Mouse (Mus musculus) activated CD4-positive, CD25-positive, alpha-beta regulatory T cell, adult 4 months (primary cell): Measurements from ENCODE around the gene Rbm28. TPM values are rescaled to one million over a fixed set of nuclear protein-coding genes. Genes with fewer than 3 reads are reported as not detected.

Experiments used
- ATAC-seq: one replicate; pipeline ENCODE4 v1.8.0; 2017
- polyA plus RNA-seq, 2 experiments: library from polyadenylated mRNA; unstranded; fragments of 100-300 nt; shearing (Covaris generic); gene quantifications; one replicate each; pipeline ENCODE4 v1.2.1; 2017

Rbm28 gene
- 10 to 100 TPM; 44.7 to 54.4 TPM for polyA plus RNA-seq

DNA sequence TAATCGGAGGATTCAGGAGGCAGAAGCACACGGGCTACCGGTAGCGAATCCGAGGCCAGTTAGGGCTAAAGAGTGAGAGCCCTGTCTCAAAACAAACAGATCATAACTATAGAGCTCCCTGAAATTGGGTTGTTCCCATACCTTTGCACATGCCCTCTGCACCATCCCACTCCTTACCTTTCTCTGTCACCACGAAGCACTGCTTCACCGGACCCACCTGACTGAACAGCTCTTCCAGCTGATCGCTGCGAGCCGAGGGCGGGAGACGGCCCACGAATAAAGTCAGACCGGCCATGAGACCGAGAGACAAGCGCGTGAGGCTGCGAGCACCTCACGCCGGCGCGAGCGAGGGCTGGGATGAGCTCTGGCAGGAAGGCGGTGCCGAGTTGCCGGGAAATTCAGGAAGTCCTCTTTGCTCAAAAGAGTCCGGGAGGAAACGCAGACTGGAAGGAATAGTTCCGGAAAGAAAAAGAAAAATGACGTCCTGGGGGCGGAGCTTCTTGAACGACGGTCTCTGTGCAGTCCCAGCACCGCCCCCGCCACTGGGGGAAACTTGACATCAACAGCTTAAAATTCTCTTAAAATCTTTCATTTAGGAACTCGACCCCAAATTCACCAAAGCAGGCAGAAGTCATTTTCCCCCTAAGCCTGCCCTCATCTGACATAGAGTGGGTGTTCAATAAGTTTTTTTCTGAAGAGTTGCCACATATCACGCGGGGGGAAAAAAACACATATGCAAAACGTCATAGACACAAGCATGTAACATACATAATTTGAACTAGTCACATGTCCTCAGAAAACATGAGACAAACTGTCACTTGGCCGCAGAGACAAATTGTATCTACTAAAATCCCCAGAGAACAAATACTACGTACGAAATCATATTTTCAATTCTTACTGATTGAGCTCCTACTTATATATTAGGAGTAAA lies at the start of gene Rbm28:
Gene Rbm28 (minus strand): TSS at position 693 of the 931 bp plus-strand sequence.
- peak; percentile 78 for ATAC-seq

DNA sequence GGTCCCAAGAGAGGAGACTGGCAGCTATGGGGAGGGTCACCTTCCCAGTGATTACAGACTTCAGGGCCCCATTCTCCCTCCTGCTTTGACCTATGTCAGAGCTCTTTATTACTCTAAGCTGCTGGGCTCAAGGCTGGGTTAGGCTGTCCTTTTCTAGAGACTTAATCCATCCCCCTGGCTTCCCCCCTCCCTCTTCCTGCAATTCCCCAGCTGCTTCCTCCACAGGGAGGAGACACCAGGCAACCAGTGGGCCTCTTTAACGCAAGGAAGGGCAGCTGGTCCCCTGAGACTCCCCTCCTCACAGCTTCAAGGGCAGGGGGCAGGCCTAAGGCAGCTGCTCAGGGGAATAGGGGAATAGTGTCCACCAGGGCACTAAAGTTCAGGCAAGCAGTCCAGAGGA lies 49.4 kb upstream of the Rbm28 start:
- ATAC-seq = no peak

DNA sequence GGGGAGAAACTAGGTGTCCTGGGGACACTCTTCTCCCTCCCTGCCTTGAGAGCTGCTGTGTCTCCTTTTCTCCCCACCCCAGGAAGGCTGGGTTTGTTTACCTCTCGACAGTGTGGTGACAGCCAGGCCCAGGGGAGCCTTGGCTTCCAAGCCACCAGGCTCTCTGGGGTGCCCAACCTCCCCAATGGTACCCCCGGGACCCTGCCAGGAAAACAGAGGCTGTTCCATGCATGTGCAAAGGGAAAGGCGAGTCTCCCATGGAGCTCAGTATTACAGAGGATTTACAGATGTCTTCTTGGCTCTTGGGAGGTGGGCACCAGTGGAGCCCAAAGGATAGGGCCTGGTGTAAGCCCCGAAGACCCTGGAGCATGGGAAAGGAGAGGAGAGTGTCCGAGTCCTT lies 48.6 kb upstream of the Rbm28 start:
- no peak for ATAC-seq

DNA sequence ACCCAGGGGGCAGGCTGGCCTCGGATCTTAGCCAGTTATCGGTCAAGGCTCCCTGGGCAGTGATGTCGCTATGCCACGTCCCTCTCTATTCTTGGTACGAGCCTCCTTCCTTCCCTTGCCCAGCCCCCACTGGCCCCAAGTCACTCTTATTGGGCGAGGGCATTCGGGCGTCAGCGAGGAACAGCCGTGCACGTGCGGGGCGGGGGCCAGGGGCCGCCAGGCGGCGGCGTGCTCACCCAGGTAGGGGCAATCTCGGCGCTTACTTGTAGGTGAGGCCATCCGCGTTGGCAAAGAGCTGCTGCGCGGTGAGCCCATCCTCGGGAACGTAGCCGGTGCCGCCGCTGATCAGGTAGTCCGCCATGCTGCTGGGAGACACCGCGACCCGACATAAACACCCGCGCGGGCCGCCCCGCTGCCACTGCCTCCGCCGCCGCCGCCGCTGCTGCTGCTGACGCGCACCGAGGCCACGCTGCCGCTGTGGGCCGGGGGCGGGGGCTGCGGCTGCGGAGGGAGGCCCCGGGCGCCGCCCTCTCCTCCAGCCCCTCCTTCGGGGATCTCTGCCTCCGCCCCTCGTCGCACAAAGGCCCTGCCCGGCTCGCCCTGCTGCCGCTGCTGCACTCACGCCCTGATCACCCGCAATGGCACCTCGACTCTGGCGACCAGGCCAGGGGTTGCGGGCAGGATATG lies 47.1 kb upstream of the Rbm28 start:
- peak; percentile 66 for ATAC-seq

DNA sequence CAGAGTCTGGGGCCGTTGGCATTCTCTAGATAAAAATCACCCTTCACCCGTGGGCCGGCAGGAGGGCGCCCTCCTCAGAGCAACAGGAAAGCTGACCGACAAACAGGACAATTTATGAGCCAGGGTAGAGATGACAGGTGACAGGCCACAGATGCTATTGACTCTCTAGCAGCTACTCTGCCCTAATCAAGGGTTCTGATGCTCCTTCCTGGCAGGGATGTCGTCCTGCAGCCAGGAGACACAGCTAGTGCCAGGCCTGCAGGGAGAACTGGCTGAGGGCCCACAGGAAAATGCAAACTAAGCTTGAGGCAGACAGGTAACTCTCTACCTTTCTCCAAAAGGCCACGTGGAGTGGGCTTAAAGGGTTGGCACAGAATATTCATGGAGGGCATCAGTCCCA lies 46.3 kb upstream of the Rbm28 start:
- no peak for ATAC-seq

DNA sequence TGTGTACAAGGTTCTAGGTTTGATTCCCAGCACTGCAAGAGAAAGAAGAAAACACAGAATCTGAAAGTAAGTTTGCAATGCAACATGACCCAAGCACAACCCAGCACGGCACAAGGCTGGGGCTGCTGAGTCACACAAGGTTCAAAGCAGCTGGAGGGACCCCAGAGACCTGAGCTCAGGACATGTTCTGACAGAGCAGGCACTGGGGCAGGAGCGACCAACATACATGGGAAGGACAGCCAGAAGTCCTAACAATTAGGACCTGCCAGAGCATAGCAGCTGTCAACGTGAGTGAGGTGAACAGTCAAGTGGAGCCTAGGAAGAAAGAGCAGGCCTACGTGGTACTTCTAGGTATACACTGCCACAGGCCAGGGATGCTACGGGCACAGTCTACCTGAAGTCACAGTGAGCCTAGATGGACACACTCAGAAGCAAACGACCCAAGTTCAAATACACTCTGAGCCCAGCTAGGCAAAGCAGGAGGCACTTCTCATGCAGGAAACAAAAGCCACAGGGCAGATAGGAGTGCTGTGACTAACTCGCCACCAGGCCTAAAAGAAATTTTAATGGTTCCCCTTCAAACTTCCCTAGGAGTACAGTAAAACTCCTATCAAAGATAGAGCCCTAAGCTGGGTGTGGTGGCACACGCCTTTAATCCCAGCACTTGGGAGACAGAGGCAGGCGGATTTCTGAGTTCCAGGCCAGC lies 45.6 kb upstream of the Rbm28 start:
- no peak for ATAC-seq

DNA sequence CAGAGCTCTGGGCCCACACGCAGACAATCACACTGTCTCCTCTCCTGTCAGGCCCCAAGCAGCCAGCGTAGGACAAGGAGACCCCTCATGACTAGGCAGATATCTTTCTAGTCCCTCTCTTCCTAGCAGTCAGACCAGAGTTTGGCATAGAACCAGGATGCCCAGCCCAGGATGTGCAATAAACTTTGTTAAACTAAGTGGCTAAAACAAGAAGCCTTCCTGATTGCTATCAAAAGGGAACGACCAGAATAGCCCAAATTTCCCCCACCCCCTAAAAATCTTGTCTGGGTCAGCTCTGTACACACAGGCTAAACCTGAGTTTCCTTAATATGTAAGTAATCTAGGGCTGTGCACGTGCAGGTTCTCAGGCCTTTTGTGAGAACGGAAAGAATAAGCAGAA lies 43.4 kb upstream of the Rbm28 start:
- ATAC-seq = no peak

DNA sequence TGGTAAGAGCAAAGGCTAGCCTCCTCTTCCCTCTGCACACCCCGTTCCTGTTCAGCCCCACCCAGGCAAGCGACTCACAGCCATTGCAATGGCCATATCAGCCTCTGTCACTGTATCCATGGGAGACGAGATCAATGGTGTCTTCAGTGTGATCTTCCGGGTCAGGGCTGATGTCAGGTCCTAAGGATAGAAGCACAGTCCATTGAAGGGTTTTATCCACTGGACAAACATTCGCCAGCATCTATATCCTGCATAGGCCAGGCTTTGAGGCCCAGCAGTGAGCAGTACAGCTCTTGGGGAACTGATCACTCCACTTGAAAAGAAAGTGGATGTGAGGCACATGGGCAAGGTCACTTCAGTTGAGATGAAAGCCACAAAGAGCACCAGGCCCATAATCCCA lies 42.2 kb upstream of the Rbm28 start:
- no peak for ATAC-seq

DNA sequence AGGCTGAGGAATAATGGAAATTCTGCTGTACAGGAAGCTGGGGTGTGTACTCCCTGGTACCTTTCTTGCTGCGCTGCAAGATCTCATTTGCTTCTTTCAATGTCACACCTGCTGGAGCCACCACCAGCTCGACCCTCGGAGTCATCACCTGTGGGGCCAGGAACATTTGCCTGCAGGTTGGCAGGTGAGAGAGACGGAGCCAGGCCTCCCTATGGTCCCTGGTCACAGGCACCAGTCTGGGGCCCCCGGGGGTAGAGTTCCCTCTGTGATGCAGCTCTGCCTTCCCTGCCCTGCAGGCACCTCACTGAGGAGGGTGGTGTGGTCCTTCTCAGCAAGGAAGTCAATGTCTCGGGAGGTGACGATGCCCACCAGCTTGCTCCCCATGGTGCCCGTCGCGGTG lies 41.2 kb upstream of the Rbm28 start:
- ATAC-seq = no peak

DNA sequence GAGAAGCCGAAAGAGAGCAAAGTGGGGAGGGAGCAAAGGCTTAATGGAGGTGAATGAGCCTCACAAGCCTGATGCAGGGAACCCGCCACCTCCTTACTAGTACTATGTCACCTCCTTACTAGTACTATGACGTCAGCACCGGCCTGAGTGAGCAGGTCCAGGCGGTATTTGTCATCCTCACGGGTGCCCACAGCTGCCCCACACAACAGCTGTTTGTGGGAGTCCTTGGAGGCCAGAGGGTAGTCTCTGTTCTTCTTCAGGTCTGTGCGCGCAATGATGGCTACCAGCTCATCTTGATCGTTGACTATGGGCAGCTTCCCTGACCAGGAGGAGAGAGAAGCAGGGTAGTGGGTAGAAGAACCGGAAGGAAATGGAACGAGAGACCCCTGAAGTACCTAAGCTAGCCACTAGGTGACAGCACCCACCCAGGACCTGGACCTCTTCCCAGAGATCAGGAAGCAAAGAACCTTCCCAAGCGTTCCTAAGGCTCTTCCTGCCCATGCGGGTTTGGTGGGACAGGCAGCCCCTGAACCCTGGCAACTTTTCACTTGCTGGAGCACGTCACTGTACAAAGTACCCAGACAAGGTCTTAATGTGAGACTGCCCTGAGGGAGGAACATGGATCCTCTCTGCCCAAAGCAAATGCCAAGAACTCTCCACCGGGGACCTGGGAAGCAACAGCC lies 40.3 kb upstream of the Rbm28 start:
- ATAC-seq = peak; percentile 61

DNA sequence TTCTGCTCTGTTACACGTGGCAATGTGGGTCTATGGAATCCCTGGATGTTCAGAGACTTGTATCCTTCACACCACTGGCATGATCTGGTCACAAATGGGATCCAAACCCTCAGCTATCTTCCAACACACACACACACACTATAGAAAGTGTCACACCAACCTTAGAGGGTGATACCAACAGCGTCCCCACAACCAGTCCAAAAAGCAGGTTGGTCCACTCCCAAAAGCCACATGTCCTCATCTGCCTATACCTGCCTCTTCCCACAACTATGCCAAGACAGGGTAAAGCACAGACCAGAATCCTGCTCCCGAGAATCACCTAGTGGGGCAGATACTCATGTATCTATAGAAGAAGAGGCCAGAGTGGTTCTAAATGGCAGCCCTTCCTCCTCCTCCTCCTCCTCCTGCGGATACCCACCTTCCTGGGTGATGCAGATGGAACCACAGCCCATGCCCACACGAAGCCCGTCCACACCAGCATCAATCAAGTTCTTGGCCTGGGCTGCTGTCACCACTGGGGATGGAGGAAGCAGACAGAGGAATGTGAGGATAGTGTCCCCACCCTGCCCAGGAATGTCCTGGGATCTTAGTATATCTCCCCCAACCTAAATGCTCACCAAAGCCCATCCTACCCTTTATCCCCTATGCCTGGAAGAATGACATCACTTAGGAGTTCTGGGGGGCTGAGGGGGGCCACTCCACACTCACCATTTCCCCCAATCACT lies 39.2 kb upstream of the Rbm28 start:
- no peak for ATAC-seq

DNA sequence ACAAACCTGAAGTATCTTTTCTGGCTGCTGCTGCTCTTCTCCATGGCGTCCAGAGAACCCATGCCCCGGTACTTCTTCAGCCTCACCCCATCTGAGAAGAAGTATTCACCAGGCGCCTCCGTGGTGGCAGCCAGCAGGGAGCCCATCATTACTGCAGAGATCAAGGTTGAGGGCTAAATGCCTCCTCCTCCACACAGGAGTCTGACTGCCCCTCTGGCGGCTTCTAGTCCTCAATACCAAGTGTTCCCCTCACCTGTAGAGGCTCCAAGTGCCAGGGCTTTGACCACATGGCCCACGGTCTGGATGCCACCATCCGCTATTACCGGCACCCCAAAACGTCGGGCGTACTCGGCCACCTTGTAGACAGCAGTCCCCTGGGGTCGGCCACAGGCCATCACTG lies 38.3 kb upstream of the Rbm28 start:
- ATAC-seq = no peak

DNA sequence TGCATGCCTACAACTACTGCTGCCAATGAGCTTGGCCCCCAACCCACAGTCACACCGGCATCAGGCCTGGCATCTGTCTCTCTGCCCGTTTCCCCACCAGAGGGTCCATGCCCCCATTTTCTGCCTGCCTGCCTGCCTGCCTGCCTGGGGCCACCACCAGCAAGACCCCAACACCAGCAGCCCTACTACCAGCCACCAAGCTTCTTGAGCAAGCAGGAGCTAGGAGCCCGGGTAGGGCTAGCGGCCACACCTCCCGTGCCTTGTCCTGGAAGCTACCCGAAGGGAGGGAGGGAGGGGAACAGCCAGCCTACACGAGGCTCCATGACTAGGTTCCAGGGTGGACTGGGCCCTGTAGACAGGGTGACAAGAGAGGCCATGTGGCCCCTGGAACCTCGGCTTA lies 37.2 kb upstream of the Rbm28 start:
- ATAC-seq = no peak

DNA sequence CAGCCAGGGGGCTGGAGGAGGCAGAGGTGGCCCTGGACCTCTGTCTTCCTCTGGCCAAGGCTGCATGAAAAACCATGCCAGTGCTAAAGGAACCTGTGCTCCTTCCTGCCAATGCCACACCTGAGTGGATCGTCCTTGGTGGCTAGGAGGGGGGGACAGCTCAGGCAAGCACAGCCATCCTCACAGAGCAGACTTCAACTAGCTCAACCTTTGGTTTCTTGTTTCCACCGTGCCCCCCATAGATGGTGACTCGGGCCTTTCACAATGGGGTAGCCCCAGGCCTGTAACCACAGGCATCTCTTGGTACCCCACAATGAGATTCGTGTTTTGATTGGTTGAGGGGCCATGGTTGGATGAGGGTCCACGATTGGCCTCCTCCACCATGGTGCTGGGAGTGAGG lies 36.5 kb upstream of the Rbm28 start:
- no peak for ATAC-seq

DNA sequence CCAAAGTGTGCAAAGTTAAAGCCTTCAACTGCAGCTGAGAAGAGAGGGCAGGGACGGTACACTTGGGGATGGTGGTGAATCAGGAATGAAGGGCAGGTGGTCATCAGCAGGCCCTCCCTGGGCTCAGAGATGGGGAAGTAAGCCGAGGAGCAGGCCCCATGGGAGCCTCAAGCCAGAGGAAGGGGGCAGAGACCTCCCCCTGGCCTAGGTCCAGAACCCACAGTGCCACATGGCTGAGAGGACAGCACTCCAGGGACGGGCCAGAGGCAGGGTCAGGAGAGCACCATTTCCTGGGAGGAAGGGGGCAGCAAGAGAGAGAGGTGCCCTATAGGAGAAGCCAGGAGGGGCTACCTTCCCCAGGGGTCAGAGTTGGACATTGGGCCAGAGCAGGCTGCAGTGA lies 35.7 kb upstream of the Rbm28 start:
- no peak for ATAC-seq

DNA sequence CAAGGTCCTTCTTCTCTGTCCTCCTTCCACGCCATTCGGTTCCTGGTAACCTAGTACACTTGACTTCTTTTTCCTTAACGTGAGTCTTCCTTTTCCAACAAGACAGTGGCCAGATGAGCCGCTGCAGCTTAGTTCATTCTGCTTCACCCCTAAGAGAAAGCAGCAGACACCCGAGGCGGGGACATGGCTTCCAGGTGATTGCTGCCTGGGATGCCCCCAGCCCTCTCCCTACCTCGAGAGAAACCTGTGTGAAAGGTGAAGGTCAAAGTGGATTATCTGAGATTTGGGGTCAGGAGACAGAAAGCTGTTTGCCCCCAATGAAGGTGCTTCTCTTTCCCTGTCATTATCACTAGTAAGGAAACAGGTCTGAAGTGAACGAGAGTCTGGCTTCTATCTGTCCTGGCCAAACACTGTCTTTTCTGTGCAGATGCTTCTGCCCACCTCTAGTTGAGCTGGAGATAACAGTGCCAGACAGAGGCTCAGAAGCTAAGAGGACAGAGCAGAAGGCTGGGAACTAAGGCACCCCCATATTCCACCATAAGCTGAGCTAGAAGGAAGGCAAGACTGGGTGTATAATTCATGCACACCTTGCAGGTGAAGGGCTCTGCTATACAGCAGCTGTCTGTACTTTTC lies 34.5 kb upstream of the Rbm28 start:
- ATAC-seq = no peak

DNA sequence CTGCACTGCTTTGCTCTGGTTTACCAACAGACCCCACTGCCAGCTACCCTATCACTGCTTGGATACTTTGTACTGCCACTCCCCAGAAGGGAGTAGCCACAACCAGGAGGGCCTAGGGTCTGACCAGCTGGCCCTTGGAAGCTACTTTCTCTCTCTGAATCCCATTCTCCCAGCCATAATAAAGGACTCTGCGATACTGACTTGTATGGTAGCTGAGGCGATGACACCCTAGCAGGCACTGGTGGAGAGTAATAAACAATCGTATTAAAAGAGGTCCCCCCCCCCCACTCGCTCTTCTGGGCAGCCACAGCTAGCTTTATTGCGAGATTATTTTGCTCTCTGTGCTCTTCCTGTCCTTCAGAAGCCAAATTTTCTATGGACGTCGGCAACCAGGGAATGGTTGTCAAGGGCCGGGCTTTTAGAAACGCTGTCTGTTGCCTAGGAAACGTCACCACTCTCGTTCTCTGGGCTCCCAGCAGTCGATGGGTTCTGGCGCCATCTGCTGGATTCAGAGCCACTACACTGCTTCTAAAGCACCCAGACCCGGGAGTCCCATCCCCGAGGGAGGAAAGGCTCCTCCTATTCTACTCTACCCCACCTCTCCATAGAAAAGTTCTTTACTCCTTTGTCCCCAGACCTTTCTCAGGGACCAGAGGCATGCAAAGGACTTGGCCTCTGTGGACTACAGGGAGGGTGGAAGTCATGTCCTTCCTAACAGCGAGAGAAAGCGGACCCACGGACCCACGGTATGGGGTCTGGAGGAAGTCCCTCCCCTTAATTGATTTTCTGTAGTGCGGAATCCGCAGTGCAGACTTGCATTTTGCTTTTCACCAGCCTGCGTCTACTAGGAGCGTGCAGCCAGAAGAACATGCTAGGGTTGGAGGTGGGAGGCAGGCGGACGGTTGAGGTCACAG lies 33.8 kb upstream of the Rbm28 start:
- ATAC-seq = peak; percentile 95

DNA sequence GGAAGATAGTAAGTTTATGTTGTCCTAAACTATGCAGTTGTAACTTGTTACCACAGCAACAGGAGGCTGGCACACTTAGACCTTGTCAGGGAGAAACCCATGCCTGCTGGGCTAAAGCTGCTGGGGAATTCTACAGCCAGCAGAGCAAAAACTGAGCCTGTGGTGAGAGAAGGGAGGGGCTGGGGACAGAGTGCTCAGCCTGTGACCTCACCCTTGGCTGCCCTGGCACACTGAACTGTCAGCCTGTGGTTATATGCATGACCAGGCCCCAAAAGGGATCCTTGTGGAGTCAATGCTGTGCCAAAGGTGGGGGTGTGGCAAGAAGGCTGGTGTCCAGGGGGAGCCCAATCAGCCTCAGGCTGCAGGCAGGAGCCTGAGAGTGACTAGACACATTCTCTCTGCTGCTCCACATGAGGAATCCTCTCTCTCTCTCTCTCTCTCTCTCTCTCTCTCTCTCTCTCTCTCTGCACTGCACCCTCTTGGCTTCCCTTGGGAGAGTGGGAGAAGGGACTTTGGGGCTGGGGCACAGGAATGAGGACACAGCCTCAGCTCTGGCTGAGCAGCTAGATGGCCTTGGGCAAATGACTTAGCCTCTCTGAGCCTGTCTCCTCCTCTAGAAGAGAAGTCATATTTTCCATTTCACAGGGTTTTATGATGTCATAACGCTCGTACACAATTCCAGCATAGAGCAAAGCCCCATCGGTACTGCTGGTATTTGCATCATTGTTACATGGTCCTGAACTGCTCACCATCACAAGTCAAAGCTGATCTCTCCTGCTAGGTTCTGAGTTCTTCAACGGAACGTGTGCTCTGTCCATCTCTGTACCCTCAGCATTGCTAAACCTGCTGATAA lies 31.3 kb upstream of the Rbm28 start:
- ATAC-seq = no peak

DNA sequence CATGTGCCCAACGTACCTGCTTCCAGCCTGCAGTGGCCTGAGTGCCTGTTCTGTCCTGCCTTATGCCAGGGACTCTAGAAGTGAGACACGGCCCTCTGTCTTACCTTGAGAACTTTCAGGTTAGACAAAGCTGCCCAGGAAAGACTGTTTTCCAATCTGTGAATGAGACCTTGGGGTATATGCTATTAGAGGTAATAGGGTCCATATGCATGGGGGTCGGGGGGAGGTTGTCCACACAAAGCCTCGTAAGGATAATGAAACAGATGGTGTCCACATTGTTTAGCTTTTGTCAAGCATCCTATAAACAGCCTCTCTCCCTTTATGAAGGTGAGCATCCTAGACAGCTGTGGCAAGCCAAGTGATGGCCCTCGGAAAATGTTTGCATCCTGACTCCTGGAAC lies 30.3 kb upstream of the Rbm28 start:
- ATAC-seq = no peak
